Mouse (Mus musculus) thymus, postnatal 25 days (tissue): ENCODE results near the gene Chek1.

Experiments
- DNase-seq: peaks from one replicate; pipeline ENCODE4 v3.0.0; 2022

Chek1 gene

GRCm38 (mm10) chr9:36727034-36727755 lies at the start of gene Chek1:
Chek1 (minus strand) TSS chr9:36727065.
- no peak for DNase-seq

- no peak for DNase-seq
Measured at GRCm38 (mm10) chr9:36769048-36769413, 42.2 kb upstream of the Chek1 start.

- DNase-seq, result peak; percentile 57
Measured at GRCm38 (mm10) chr9:36768156-36769047, 41.5 kb upstream of the Chek1 start.

- DNase-seq, result peak; percentile 95
Measured at GRCm38 (mm10) chr9:36767203-36768143, 40.6 kb upstream of the Chek1 start, which contains the start of gene Stt3a. Stt3a (minus strand) TSS chr9:36767679.

- DNase-seq, result no peak
Measured at GRCm38 (mm10) chr9:36764378-36764777, 37.5 kb upstream of the Chek1 start.

- DNase-seq, result peak; percentile 91
Measured at GRCm38 (mm10) chr9:36726131-36727033, 483 bp downstream of the Chek1 start.

GRCm38 (mm10) chr9:36716624-36717023 lies 10.2 kb downstream of the Chek1 start:
- DNase-seq, result no peak

- DNase-seq, result no peak
Measured at GRCm38 (mm10) chr9:36707304-36707703, 19.6 kb downstream of the Chek1 start.

- no peak for DNase-seq
Measured at GRCm38 (mm10) chr9:36705923-36706322, 20.9 kb downstream of the Chek1 start.

- DNase-seq, result no peak
Measured at GRCm38 (mm10) chr9:36694276-36694675, 32.6 kb downstream of the Chek1 start.

- DNase-seq, result no peak
Measured at GRCm38 (mm10) chr9:36692920-36693319, 33.9 kb downstream of the Chek1 start, which contains the start of gene Acrv1. Acrv1 (plus strand) TSS chr9:36693220.

GRCm38 (mm10) chr9:36687329-36687728 lies 39.5 kb downstream of the Chek1 start:
- DNase-seq, result no peak

- DNase-seq, result no peak
Measured at GRCm38 (mm10) chr9:36681424-36681823, 45.4 kb downstream of the Chek1 start.
